Mouse (Mus musculus) monocyte, adult 2 months (primary cell): ENCODE measurements around the gene Gm20683.
"Not testable (repeated sequence)": the region's sequence is repeated elsewhere in the genome, so short reads cannot be mapped to it uniquely, and the experiment has no call there.

ENCODE experiments used
- DNase-seq, 2 experiments: peaks; one replicate each; pipeline ENCODE4 v3.0.0; 2022; ENCODE audit warnings: low spot score in 2 of 2, low read depth in 1 of 2

The Gm20683 gene

DNA sequence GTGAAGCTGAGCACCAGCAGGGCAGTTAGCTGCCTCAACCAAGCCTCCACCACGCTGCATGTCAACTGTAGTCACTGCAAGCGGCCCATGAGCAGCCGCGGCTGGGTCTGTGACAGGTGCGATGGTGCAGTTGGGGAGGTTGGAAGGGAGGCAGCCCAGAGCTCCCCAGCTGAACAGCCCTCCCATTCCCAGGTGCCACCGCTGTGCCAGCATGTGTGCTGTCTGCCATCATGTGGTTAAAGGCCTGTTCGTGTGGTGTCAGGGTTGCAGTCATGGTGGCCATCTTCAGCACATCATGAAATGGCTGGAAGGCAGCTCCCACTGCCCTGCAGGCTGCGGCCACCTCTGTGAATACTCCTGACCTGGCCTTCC is 13.4 kb downstream of the Gm20683 start:
- no peak for DNase-seq

GRCm38 (mm10) chr17:25827546-25828222 is 13.9 kb downstream of the Gm20683 start:
- DNase-seq = no peak

GRCm38 (mm10) chr17:25827011-25827410 is 14.6 kb downstream of the Gm20683 start:
- no peak for DNase-seq

DNA sequence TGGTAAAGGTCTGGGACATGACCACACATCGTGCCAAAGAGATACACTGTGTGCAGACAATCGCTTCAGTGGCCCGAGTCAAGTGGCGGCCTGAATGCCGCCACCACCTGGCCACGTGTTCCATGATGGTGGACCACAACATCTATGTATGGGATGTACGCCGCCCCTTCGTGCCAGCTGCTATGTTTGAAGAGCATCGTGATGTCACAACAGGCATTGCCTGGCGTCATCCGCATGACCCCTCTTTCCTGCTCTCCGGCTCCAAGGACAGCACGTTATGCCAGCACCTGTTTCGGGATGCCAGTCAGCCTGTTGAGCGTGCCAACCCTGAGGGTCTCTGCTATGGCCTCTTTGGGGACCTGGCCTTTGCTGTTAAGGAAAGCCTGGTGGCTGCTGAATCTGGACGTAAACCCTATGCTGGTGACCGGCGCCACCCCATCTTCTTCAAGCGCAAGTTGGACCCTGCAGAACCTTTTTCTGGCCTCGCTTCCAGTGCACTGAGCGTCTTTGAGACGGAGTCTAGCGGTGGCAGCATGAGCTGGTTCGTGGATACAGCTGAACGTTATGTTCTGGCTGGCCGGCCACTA is 15.5 kb downstream of the Gm20683 start:
- DNase-seq = no peak

DNA sequence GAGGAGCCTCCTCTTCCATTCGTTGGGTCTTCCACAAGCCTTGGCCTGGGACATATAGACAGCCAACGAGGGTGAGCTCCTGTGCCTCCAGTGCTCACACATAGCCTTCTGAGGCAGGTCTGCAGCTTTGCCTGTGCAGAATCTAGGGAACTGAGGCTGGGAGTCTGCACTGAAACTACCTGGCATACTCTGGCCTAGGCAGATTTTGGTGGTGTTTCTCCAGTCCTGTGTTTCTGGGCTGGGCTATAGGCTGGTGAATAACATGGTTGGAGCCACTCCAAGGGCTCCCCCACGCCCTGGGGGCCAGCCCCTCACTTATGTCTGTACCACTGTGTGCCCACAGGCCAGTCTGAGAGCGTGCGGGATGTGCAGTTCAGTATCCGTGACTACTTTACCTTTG is 16.3 kb downstream of the Gm20683 start:
- no peak for DNase-seq

GRCm38 (mm10) chr17:25824362-25825142 is 17.0 kb downstream of the Gm20683 start:
- no peak for DNase-seq

- peak in 1 of 2 experiments; percentile 44 for DNase-seq
These were observed 18.1 kb downstream of the Gm20683 start, which contains the start of gene Wdr24 for GRCm38 (mm10) chr17:25823452-25823851. Wdr24 (plus strand) TSS chr17:25823627.

DNA sequence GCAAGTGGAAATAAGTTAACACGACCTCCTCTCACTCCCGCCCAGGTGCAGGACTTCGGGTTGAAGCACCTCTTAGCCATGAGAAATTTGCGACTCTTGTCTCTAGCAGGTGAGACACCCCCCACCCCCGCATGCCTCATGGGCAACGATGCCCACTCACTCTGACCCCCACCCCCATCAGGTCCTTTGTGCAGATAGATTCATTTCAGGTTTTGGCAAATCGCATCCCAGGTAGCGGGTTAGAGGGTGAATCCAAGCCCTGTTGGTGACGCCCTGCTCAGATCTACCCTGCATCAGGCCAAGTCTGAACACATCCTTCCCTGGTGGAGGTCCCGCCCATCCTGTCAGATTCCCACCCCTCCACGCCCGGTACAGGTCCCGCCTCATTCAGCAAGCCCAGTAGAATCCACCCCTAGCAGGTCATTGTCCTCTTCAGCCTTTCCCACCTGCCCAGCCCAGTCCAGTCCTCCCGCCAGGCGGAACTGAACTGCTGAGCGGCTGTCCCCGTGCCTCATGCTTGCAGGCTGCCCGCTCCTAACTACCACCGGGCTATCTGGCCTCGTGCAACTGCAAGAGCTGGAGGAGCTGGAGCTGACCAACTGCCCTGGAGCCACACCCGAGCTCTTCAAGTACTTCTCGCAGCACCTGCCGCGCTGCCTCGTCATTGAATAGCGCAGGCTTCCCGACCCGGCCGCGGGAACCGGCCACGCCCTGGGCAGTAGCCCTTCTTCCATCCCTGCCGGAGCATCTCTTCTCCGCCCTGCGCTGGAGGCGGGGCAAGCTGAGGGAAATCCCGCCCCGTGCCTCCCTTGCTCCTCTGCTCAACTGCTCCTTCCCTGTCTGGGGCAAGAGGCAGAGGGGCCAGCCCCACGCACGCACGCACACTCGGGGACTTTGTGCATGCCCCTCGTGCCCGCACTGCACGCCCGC is 22.4 kb downstream of the Gm20683 start:
- no peak for DNase-seq

DNA sequence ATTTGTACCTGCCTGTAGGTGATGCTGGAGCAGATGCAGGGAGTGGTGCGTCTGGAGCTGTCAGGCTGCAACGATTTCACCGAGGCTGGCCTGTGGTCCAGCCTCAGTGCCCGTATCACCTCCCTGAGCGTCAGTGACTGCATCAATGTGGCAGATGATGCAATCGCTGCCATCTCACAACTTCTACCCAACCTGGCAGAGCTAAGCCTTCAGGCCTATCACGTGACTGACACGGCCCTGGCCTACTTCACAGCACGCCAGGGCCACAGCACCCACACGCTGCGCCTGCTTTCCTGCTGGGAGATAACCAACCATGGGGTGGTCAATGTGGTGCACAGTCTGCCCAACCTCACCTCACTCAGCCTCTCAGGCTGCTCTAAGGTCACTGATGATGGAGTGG is 23.9 kb downstream of the Gm20683 start:
- DNase-seq = no peak

DNA sequence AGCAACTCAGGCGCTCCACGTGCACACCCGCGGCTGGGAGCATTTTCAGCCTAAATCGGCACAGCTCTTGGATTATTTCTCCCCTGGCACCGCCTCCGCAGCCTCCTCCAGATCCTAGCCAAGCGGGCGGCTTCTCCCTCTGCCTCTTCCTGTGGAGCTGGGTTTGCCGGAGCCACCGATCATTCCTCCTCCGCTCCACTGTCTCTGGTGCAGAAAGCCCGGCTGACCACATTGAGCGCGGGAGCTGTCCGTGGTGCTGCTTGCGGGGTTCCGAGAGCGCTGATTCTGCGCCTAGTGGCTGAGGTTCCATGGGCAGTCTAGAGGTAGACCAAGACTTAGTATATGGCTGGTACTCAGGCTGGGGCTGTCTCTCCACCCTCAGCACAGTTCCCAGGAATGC is 28.1 kb downstream of the Gm20683 start:
- DNase-seq = peak in 1 of 2 experiments; percentile 77

DNA sequence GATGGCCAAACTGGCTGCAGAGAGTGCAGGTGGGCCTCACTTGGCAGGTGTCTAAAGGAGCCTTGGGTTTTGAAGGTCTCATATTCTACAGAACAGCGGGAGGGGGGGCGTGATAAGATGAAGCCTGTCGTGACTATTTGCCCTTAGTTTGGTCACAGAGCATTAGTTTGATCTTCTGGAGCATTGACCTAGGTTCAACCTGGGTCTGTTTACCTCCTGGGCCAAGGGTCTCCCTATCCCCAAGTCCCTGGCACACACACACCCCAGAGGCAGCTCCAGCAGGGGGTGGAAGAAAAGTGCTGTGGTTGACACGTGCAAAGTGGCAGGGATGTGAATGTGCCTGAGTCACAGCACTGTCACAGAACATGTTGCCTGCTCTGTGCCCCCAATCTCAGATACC is 30.7 kb downstream of the Gm20683 start:
- no peak for DNase-seq

DNA sequence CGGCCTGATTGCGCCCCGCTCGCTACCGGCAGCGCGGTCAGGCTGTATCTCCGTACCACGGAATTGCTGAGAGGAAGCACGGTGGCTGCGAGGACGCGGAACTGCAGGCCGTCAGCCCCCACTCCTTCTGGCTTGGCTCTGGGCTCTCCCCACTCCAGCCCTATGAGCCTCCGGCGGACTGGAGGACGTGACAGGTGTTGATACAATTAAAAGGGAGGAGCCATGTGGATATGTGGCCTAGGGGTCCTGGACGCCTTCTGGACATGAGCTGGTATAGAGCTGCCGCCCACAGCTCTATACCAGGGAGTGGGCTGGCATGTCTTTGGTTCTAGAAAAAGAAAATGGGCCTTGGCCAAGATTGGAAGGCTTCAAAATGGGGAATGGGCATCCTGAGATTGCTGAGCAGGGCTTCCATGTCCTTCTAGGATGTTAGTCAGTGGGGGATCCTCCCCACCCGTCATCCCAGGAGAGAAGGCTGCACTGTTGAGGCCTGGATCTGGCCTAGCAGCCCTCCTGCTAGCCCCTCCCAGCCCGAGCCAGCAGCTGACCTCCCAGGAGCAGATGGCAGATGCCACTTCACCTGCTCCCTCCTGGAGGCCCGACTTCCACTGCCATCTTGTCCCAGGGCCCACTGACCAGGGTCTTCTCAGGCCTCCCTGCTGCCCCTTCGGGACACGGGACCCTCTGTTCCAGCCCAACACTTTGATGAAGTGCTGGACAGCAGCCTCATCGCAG is 31.8 kb downstream of the Gm20683 start:
- DNase-seq = no peak

GRCm38 (mm10) chr17:25808789-25809605 is 32.6 kb downstream of the Gm20683 start, which contains the start of gene Fbxl16:
Fbxl16 (plus strand) TSS chr17:25809085.
- DNase-seq = no peak

DNA sequence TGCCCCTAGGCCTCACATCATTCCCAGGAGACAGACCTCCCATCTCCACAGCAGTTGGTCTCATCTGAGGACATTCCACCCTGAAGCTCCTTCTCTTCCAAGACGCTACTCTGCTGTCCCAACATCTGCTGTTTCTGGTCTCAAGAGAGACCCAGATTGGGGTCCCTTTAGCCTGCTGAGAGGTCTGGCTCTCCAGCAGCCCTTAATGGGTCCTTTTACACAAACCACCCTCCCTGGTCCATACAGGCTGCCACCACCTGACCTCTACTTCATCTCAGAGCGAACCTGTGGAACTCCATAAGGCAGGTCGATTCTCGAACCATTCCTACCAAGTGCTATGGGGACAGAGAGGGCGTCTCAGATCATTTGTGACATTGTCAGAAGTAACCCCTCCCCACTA is 33.5 kb downstream of the Gm20683 start:
- DNase-seq = no peak

DNA sequence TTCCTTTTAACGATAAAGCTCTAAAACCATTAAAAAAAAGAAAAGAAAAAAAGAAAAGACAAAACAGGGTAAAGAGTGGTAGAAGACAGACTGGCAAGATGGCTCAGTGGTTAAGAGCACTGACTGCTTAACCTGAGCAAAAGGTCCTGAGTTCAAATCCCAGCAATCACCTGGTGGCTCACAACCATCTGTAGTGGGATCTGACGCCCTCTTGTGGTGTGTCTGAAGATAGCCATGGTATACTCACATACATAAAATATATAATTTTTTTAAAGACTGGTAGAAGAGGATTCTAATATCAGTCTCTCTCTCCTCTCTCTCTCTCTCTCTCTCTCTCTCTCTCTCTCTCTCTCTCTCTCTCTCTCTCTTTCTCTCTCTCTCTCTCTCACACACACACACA is 34.1 kb downstream of the Gm20683 start:
- not testable (repeated sequence) for DNase-seq

- no peak for DNase-seq
These were observed 35.1 kb downstream of the Gm20683 start for GRCm38 (mm10) chr17:25806507-25806906.

GRCm38 (mm10) chr17:25802825-25803517 is 38.6 kb downstream of the Gm20683 start:
- no peak for DNase-seq

DNA sequence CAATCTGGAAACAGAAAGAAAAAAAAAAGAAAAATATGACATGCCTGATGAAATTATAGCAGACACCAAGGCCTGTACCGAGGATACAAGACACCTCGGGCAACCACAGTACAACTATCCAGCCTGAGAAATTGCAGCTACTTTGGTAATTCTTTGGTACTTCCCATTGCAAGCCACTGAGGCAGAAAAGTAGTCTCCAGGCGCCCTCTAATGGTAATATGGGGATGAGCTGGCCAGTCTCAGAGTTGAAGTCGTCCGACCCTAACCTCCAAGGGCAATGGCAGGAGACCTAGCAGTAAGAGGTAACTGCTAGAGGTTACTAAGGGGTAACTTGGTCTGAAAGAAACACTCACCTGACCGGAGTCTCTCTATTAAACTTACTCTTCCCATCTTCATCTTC is 40.5 kb downstream of the Gm20683 start:
- peak in 1 of 2 experiments; percentile 41 for DNase-seq

DNA sequence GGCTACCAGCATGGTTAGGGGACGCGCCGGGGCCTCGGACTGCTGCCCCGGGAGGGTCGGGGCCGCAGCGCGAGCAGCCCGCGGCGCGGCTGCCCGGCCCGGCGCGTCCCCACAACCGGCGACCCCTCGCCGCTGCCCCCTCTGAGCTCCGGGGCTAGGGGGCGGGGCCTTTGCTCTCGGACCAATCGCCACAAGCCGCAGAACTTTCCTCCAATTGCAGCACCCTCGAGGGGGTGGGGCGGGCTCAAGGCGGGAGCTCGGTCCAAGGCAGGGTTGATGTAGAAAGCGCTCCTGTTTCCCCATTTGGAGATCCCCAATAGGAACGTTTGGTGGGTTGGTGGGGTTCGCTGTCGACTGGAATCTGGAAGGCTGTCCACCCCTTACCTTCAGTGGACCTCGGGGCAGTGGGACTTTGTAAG is 44.6 kb downstream of the Gm20683 start, which contains the start of gene Metrn:
TSS of gene Metrn (minus strand) at position 186 of the 419 bp plus-strand sequence.
- DNase-seq = peak; percentile 55 to 65
